15 mouse cellular contexts compared by ENCODE assay signal in the genomic region with DNA sequence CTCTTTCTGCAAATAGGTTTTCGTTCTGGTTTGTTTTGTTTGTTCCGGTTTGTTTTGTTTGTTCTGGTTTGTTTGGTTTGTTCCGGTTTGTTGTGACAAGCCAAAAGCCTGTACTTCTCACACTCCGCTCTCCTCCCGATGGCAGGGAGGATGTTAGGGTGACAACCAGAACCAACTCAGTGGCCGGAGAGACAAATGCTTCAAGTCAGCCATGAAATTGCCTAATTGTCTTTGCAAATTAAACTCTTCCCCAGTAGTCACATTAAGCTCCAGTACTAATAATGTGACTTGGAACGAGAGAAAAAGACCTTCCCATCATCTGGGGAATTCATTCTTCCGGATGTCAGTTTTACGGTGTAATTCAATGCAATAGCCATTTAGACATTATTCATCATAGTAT.
"Had no signal": no experiment of that assay in that cellular context is flagged by ENCODE, and none has a peak within 500 bp of the region (broad histone marks: within the 10 kb centered on the region; RNA-seq: fewer than 3 reads in every experiment).

No protein-coding gene starts in this region.

- H3K27me3 ChIP-seq: kidney, embryonic 15.5 days; limb, embryonic 15.5 days; midbrain, embryonic 12.5 days had no signal

- ATAC-seq: liver, embryonic 12.5 days had no signal

- H3K36me3 ChIP-seq: kidney, embryonic 15.5 days; limb, embryonic 15.5 days; liver, embryonic 12.5 days had no signal

- H3K4me2 ChIP-seq: kidney, embryonic 15.5 days; limb, embryonic 15.5 days; liver, embryonic 12.5 days; lung, embryonic 14.5 days; midbrain, embryonic 12.5 days had no signal

- DNase-seq: kidney, adult 2 months; kidney, postnatal 25 days; layer of hippocampus, adult 9-11 months; layer of hippocampus, postnatal 36 days; lung, embryonic 14.5 days; lung, postnatal 10 days; right cerebral cortex, adult 18-20 months; right cerebral cortex, postnatal 25 days; thymus, postnatal 36 days had no signal

- H3K9me3 ChIP-seq: kidney, embryonic 15.5 days; limb, embryonic 15.5 days; liver, embryonic 12.5 days; midbrain, embryonic 12.5 days had no signal

- H3K4me1 ChIP-seq: liver, embryonic 12.5 days had no signal

- H3K27ac ChIP-seq: kidney, embryonic 15.5 days; limb, embryonic 15.5 days; liver, embryonic 12.5 days; macrophage; midbrain, embryonic 12.5 days had no signal

- H3K9ac ChIP-seq: kidney, embryonic 15.5 days; limb, embryonic 15.5 days; liver, embryonic 12.5 days; lung, embryonic 14.5 days; midbrain, embryonic 12.5 days had no signal

- H3K4me3 ChIP-seq: kidney, embryonic 15.5 days; limb, embryonic 15.5 days; liver, embryonic 12.5 days; megakaryocyte, embryonic 14.5 days; midbrain, embryonic 12.5 days had no signal
